Mouse (Mus musculus) midbrain, embryonic 14.5 days (tissue): Measurements from ENCODE around the gene Pgs1. TPM values are rescaled to one million over a fixed set of nuclear protein-coding genes. Genes with fewer than 3 reads are reported as not detected.

Source experiments
- ATAC-seq: fragments of 200-750 bp; cut with Nextera tagmentation; 2 replicates; pipeline ENCODE4 v1.8.0; 2017; ENCODE audit warnings: moderate number of reproducible peaks, moderate library complexity; ENCODE audit not compliant: low FRiP score, low TSS enrichment
- DNase-seq: peaks from one replicate; pipeline ENCODE4 v3.0.0-alpha.2; 2015
- H3K27ac ChIP-seq: fragments of 300-500 bp; sonication (generic); replicated peaks from 2 replicates; pipeline ENCODE4 v1.5.1; 2014; ENCODE audit warnings: mild to moderate bottlenecking, low read depth, low read length, moderate library complexity
- H3K27me3 ChIP-seq: fragments of 300-500 bp; sonication (generic); 2 replicates; pipeline ENCODE4 v1.6.1; 2014; ENCODE audit warnings: low read length, control low read depth, mixed read lengths; ENCODE audit not compliant: control insufficient read depth, insufficient read depth
- H3K36me3 ChIP-seq: fragments of 300-500 bp; sonication (generic); 2 replicates; pipeline ENCODE4 v1.6.1; 2014; ENCODE audit warnings: low read length, control low read depth; ENCODE audit not compliant: control insufficient read depth, insufficient read depth
- H3K4me1 ChIP-seq: fragments of 300-500 bp; sonication (generic); 2 replicates; pipeline ENCODE4 v1.6.1; 2014; ENCODE audit warnings: mild to moderate bottlenecking, antibody characterized with exemption, low read length, control low read depth; ENCODE audit not compliant: control insufficient read depth, insufficient read depth
- H3K4me2 ChIP-seq: fragments of 300-500 bp; sonication (generic); 2 replicates; pipeline ENCODE4 v1.6.1; 2014; ENCODE audit warnings: mild to moderate bottlenecking, low read length, moderate library complexity
- H3K4me3 ChIP-seq: fragments of 300-500 bp; sonication (generic); replicated peaks from 2 replicates; pipeline ENCODE4 v1.5.1; 2014; ENCODE audit warnings: low read depth, low read length
- H3K9ac ChIP-seq: fragments of 300-500 bp; sonication (generic); replicated peaks from 2 replicates; pipeline ENCODE4 v1.6.1; 2014; ENCODE audit warnings: mild to moderate bottlenecking, low read length, moderate library complexity
- H3K9me3 ChIP-seq: fragments of 300-500 bp; sonication (generic); 2 replicates; pipeline ENCODE4 v1.6.1; 2016; ENCODE audit warnings: low read length, control low read depth, mixed read lengths; ENCODE audit not compliant: control insufficient read depth
- WGBS: fragments of 180-500 bp; shearing (Covaris S2); extraction: QIAGEN DNeasy Blood & Tissue Kit; methylation state at CpG from one replicate; pipeline ENCODE4 v1.1.7; 2014; 5-methylcytosine and 5-hydroxymethylcytosine counted together
- polyA plus RNA-seq: library from polyadenylated mRNA; unstranded; fragments of >200 nt; fragmentation: Nextera tagmentation; extraction: Ambion mirVana; gene quantifications from 2 replicates; pipeline ENCODE4 v1.2.1, GENCODE M21; 2014

The Pgs1 gene
- polyA plus RNA-seq, 1 experiment from 2014 or later = 47.9 TPM

DNA sequence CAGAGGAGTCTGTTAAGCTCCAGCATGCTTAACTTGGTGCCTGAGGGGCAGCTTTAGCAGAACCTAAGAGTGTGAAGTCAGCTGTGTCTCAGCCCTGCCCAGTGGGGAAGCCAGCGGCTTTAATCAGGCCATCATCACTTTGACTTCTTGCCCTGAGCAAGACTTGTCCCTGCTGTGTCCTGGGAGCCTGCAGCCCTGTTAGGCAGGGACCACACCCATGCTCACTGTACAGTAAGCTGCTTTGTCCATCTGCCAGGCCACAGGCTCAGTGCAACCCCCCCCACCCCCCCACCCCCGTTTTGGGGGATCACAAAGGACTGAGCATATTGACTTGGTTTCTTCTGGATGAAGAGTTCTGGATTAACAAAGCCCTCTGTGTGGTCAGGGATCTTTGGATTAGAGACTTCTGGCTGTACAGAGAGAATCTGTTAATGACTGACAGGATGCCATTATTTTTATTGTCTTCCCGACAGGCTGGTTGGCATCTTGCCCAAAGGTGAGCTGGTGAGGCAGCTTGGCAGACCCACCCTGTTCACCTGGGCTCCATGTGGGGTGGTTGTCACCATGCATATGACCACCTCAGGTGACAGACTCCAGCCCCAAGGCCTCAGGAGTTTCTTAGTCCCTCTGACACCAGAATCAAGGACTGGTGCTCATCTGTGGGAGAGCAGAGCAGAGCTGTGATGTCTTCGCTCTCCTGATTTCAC, 23.9 kb downstream of the Pgs1 start:
- WGBS = 44% methylated on average over 4 of the region's 4 CpGs
- Histone ChIP-seq H3K27ac (peak overlapping the region; percentile 1; the same call in 1 of the 2 replicates), H3K36me3 (peaks cover 34% of the 10 kb centered on the region), H3K27me3 (no peaks in the 10 kb centered on the region), H3K4me3 (no peak overlapping the region), H3K9ac (no peak overlapping the region), H3K4me1 (peaks cover 14% of the 10 kb centered on the region; the same call in 1 of the 2 replicates), H3K4me2 (no peak overlapping the region), H3K9me3 (no peaks in the 10 kb centered on the region)
- peak; percentile 23 for DNase-seq
- no peak for ATAC-seq

DNA sequence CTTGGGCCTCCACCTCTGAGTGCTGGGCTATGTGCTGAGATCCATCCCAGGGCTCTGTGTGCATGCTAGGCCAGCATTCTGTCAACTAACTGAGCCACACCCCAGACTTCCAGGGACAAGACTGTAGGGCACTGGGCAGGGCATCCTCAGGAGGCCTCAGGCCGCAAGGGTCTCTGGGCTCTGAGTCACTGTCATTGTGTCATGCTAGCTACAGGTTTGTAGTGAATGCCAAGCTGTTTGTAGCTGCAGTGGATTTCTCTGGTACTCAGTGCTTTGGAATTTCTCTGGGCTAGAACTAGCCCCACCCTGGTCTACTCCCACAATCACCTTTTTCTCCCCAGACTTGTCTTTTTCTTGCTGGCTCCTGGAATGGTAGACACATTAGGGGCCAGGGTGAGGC, 26.5 kb downstream of the Pgs1 start:
- Histone ChIP-seq H3K4me1 (peaks cover 14% of the 10 kb centered on the region; the same call in 1 of the 2 replicates), H3K4me2 (no peak overlapping the region), H3K9me3 (no peaks in the 10 kb centered on the region), H3K27ac (no peak overlapping the region), H3K9ac (no peak overlapping the region), H3K36me3 (peaks cover 28% of the 10 kb centered on the region), H3K4me3 (no peak overlapping the region), H3K27me3 (no peaks in the 10 kb centered on the region)
- ATAC-seq (no peak), DNase-seq (no peak)
- WGBS = 91% methylated on average over 1 of the region's 1 CpGs

GRCm38 (mm10) chr11:118013339-118013738, 27.2 kb downstream of the Pgs1 start:
- no peak overlapping the region for H3K27ac ChIP-seq
- no peak overlapping the region for H3K9ac ChIP-seq
- no peaks in the 10 kb centered on the region for H3K27me3 ChIP-seq
- peaks cover 33% of the 10 kb centered on the region for H3K36me3 ChIP-seq
- H3K9me3 ChIP-seq = no peaks in the 10 kb centered on the region
- 86% methylated on average over 2 of the region's 2 CpGs for WGBS
- no peak for DNase-seq
- no peak for ATAC-seq
- no peak overlapping the region for H3K4me2 ChIP-seq
- H3K4me1 ChIP-seq = peaks cover 11% of the 10 kb centered on the region; the same call in 1 of the 2 replicates
- no peak overlapping the region for H3K4me3 ChIP-seq

- ATAC-seq = no peak
- no peak for DNase-seq
- H3K27me3 ChIP-seq = no peaks in the 10 kb centered on the region
- H3K4me3 ChIP-seq = no peak overlapping the region
- WGBS = 88% methylated on average over 12 of the region's 12 CpGs
- H3K9me3 ChIP-seq = no peaks in the 10 kb centered on the region
- H3K4me2 ChIP-seq = no peak overlapping the region
- H3K36me3 ChIP-seq = peaks cover 43% of the 10 kb centered on the region
- H3K27ac ChIP-seq = no peak overlapping the region
- no peak overlapping the region for H3K9ac ChIP-seq
- H3K4me1 ChIP-seq = peaks cover 5% of the 10 kb centered on the region; the same call in 1 of the 2 replicates
These were observed 28.4 kb downstream of the Pgs1 start for GRCm38 (mm10) chr11:118014391-118014995.

DNA sequence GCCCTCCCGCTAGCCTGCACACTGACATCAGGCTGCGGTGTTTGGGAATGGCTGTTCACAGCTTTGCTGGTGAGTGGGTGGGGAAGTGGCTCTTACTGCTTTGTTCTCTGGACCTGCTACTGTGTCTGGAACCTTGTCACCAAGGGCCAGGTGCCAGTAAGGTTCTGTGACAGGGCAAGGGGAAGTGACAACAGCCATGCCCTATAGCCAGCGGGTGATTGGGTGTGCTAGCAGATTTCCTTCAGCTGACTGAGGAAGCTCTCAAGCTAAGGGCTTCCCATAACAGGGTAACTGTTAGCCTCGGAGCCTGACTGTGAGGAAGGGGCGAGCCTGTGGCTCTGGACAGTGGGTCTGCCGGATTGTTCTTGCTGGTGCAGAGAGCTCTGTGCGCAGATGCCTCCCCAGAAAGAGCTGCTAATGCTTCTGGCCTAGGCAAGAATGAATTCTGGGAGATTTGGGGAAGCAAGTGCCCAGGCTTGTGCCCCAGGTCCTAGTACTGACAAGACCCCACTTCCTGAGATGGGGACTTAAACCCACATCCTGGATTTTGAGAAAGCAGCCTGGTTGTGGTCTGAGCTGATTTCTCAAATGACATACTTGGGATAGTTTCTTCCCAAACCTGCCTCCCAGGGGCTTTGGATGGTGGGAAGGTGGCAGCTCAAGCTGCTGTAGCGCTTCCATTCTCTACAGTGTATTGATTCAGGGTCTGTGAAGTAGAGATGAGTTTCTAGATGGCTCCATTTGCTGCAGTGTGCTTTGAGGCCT, 29.5 kb downstream of the Pgs1 start:
- WGBS = 94% methylated on average over 8 of the region's 8 CpGs

GRCm38 (mm10) chr11:118018328-118018727, 32.2 kb downstream of the Pgs1 start:
- Histone ChIP-seq H3K36me3 (peaks cover 52% of the 10 kb centered on the region), H3K9ac (no peak overlapping the region), H3K27ac (no peak overlapping the region), H3K4me3 (no peak overlapping the region), H3K27me3 (no peaks in the 10 kb centered on the region), H3K4me2 (no peak overlapping the region), H3K4me1 (no peaks in the 10 kb centered on the region), H3K9me3 (no peaks in the 10 kb centered on the region)
- DNase-seq = no peak
- 92% methylated on average over 4 of the region's 4 CpGs for WGBS
- ATAC-seq = no peak

More for the DNA sequence above, 29.5 kb downstream of the Pgs1 start:
- H3K4me2 ChIP-seq = no peak overlapping the region
- peaks cover 49% of the 10 kb centered on the region for H3K36me3 ChIP-seq
- no peak overlapping the region for H3K27ac ChIP-seq
- no peak for DNase-seq
- no peaks in the 10 kb centered on the region for H3K27me3 ChIP-seq
- no peak overlapping the region for H3K4me3 ChIP-seq
- ATAC-seq = no peak
- no peaks in the 10 kb centered on the region for H3K4me1 ChIP-seq
- no peaks in the 10 kb centered on the region for H3K9me3 ChIP-seq
- no peak overlapping the region for H3K9ac ChIP-seq

- DNase-seq (peak; percentile 83), ATAC-seq (no peak)
- Histone ChIP-seq H3K9ac (no peak overlapping the region), H3K36me3 (peaks cover 59% of the 10 kb centered on the region), H3K4me2 (no peak overlapping the region), H3K4me1 (no peaks in the 10 kb centered on the region), H3K27me3 (no peaks in the 10 kb centered on the region), H3K9me3 (no peaks in the 10 kb centered on the region), H3K4me3 (no peak overlapping the region), H3K27ac (no peak overlapping the region)
- 37% methylated on average over 1 of the region's 1 CpGs for WGBS
These were observed 35.7 kb downstream of the Pgs1 start for GRCm38 (mm10) chr11:118021806-118022205.

DNA sequence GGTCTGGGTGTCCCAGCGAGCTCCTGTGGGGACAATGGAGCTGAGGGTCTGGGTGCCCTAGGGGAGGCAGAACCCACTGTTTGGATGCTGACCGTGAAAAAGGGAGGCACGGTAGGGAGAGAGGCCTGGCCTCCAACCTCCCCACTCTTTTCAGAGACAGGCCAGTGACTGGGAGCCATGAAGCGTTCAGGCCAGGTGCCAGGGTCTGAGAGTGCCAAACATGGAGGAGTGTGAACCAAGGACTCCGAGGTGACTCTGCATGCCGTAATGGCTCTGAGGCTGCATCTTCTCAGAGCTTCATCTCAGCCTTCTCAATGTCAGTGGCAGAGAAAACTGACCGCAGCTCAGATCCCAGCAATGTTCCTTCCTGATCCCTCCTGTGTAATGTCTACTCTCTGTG, 37.4 kb downstream of the Pgs1 start:
- Histone ChIP-seq H3K4me3 (no peak overlapping the region), H3K4me2 (no peak overlapping the region), H3K36me3 (peaks cover 52% of the 10 kb centered on the region), H3K27me3 (no peaks in the 10 kb centered on the region), H3K27ac (no peak overlapping the region), H3K9ac (no peak overlapping the region), H3K9me3 (no peaks in the 10 kb centered on the region), H3K4me1 (no peaks in the 10 kb centered on the region)
- no peak for DNase-seq
- ATAC-seq = no peak
- 98% methylated on average over 7 of the region's 7 CpGs for WGBS
